Mouse (Mus musculus): ENCODE results near the gene Olfr1512. TPM values are rescaled to one million over a fixed set of nuclear protein-coding genes. Genes with fewer than 3 reads are reported as not detected.

Gene Olfr1512
- not detected in 2 replicates for polyA plus RNA-seq (2021; fragmentation: Nextera tagmentation)
- long read RNA-seq, experiment 1: 0 reads
- long read RNA-seq, experiment 2: 0 reads

DNA sequence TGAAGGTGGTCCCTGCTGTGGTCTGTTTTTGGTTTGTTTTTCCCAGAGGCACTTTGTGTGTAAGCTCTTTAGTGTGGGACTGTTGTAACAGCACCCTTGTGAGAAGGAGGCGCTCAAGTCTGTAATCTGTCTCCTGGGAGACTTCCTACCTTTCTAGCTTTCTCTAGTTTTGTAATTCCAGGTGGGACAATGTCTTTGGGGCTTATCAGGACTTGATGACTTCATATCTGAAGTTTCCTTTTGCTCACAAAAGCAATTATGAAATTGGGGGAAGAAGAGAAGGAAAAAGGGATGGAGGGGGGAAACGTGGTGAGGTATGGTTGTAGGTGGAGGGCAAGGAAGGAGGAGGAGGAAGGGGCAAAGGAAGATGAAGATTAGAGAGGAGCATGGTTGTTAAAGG is at the start of gene Olfr1512:
Gene Olfr1512 (minus strand): TSS at position 101 of the 400 bp plus-strand sequence.

DNA sequence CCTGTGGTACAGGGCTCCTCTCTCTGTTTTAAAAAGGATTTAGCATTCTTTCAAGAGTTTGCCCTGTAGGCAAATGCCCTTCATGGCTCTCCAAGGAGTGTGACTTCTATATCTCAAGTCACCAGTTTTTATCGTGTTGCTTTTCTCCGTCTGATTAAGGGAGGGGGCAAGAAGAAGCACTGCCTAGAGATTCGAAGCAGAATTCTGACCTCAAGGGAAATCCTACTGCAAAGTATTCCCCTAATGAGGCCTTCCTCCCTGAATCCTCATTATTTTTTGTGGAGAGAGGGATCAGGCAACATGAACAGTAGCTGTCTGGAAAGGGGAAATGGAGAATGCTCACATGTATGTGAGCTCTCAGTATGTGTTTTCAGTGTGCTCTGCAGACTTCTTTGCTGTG is 35.3 kb upstream of the Olfr1512 start, which contains the start of gene Olfr1510:
Gene Olfr1510 (minus strand): TSS at position 101 of the 400 bp plus-strand sequence.

DNA sequence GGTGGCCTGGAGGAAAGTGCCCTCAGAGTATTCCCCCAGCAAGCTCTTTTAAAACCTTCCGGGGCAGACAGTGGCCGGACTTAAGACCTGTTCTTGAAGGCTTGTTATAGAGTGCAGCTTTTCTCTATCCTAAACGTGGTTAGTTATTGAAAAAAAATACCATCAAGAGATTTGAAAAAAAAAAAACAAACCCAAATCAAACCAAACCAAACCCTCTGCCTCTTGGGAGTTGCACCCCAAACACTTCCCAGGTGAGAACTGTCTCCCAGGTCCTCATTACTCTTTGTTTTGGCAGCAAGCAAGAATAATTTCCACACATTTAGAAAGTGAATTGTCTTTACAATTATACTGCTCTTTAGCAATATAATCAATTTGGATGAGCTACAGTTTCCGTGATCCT is 18.3 kb upstream of the Olfr1512 start, which contains the start of gene Olfr1511:
Gene Olfr1511 (minus strand): TSS at position 101 of the 400 bp plus-strand sequence.

DNA sequence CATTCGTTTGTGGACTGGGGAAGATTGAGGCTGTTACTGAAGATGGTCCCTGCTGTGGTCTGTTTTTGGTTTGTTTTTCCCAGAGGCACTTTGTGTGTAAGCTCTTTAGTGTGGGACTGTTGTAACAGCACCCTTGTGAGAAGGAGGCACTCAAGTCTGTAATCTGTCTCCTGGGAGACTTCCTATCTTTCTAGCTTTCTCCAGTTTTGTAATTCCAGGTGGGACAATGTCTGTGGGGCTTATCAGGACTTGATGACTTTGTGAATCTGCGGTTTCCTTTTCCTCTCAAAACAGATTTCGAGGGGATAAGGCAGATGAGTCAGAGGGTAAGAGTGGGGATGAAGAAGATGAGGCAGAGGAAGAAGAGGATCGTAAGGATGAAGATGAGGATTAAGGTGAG is 22.7 kb downstream of the Olfr1512 start, which contains the start of gene Olfr1513:
Gene Olfr1513 (minus strand): TSS at position 101 of the 400 bp plus-strand sequence.

DNA sequence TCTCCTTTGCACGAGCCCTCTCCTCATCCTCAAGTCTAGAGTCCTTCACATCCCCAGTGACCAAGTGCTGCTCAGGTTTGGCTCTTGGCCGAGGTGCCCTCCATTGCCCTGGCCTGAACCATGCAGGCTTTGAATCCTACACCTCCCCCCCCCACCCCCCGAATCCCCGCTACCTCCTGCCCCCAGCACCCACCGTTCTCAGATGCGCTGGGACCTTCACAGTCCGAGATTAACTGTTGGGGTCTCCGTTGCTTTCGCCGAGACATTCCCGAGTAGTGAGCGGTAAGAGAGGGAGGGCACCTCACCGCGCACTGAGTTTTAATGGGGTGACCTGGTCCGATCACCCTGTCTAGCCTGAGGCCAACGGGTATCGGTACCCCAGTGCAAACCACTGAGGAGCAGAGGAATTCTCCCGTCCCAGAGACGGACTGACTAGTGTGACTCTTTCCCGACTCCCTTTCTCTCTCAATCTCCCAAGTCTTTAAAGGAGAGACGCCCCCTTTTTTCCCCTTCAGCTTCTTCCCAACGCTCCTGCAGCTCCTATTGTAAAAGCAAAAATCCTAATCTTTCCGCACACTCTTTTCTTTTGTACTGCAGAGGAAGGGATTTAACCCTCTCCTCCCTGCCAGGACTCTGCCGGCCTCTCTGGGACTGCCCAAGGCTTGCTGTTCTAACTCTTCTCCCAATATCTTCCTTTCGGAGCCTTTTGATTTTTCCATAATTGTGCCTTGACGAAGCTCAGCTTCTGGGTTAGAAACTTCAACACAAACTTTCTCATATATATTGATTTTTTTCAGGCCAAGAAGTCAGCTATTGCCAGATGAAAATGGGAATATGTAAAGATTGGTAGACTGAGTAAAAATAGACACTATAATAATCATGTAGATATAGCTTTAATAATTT is 50.8 kb downstream of the Olfr1512 start, which contains the start of gene Sall2:
Gene Sall2 (minus strand): TSS at position 853 of the 903 bp plus-strand sequence.

Other genes with a start within 250 kb of the Olfr1512 start
- gene Supt16, start 181.8 kb downstream of the Olfr1512 start, polyA plus RNA-seq (2021; fragmentation: Nextera tagmentation): 14.4 and 21.5 TPM in 2 replicates
- 2.4 and 8.0 TPM in 2 replicates for gene Chd8, start 121.4 kb downstream of the Olfr1512 start, polyA plus RNA-seq (2021; fragmentation: Nextera tagmentation)
- 31.1 and 41.2 TPM in 2 replicates for gene Tox4, start 100.0 kb downstream of the Olfr1512 start, polyA plus RNA-seq (2021; fragmentation: Nextera tagmentation)
- gene Rab2b, start 99.6 kb downstream of the Olfr1512 start, polyA plus RNA-seq (2021; fragmentation: Nextera tagmentation): 23.7 and 28.5 TPM in 2 replicates
- gene Mettl3, start 74.0 kb downstream of the Olfr1512 start, polyA plus RNA-seq (2021; fragmentation: Nextera tagmentation): 20.1 and 20.4 TPM in 2 replicates
- gene Sall2, start 50.4 kb downstream of the Olfr1512 start, polyA plus RNA-seq (2021; fragmentation: Nextera tagmentation): 4.7 and 7.5 TPM in 2 replicates
- gene Olfr1513, start 22.8 kb downstream of the Olfr1512 start, polyA plus RNA-seq (2021; fragmentation: Nextera tagmentation): not detected in 2 replicates
- gene Olfr1511, start 18.2 kb upstream of the Olfr1512 start, polyA plus RNA-seq (2021; fragmentation: Nextera tagmentation): not detected in 2 replicates
- gene Olfr1510, start 35.2 kb upstream of the Olfr1512 start, polyA plus RNA-seq (2021; fragmentation: Nextera tagmentation): not detected in 2 replicates
- gene Olfr1509, start 63.8 kb upstream of the Olfr1512 start, polyA plus RNA-seq (2021; fragmentation: Nextera tagmentation): not detected in 2 replicates
- gene Olfr1508, start 88.3 kb upstream of the Olfr1512 start, polyA plus RNA-seq (2021; fragmentation: Nextera tagmentation): not detected in 2 replicates
- gene Olfr1507, start 116.6 kb upstream of the Olfr1512 start, polyA plus RNA-seq (2021; fragmentation: Nextera tagmentation): not detected in 2 replicates

Data from left cerebral cortex, adult 6 months (tissue).